Mouse (Mus musculus) left cerebral cortex, postnatal 36 days (tissue): Measurements from ENCODE around the gene Bloc1s5. TPM values are rescaled to one million over a fixed set of nuclear protein-coding genes. Genes with fewer than 3 reads are reported as not detected.
"Not testable (repeated sequence)": the region's sequence is repeated elsewhere in the genome, so short reads cannot be mapped to it uniquely, and the experiment has no call there.

Experiments used
- DNase-seq, 2 experiments: peaks; one replicate each; pipeline ENCODE4 v3.0.0; 2021 to 2022; ENCODE audit warnings: low spot score in 2 of 2, mixed read lengths in 1 of 2
- intact Hi-C: fragments of 180-260 bp; cut with DNase I; formaldehyde crosslinking; loops from one replicate; pipeline ENCODE4 v1.15.1; 2025
- total RNA-seq, 2 experiments: library from RNA; stranded (reverse); gene quantifications; 2 replicates each; pipeline ENCODE4 v1.2.3; 2021

Gene Bloc1s5
- 10 to 100 TPM; 10.8 to 14.6 TPM for total RNA-seq

GRCm38 (mm10) chr13:38634800-38635269 is at the start of gene Bloc1s5:
Bloc1s5 (minus strand) TSS chr13:38635109.
- intact Hi-C loops, result no loop called here
- DNase-seq, result peak; percentile 93

GRCm38 (mm10) chr13:38672336-38672735 is 37.4 kb upstream of the Bloc1s5 start:
- intact Hi-C loops, result no loop called here
- no peak for DNase-seq

DNA sequence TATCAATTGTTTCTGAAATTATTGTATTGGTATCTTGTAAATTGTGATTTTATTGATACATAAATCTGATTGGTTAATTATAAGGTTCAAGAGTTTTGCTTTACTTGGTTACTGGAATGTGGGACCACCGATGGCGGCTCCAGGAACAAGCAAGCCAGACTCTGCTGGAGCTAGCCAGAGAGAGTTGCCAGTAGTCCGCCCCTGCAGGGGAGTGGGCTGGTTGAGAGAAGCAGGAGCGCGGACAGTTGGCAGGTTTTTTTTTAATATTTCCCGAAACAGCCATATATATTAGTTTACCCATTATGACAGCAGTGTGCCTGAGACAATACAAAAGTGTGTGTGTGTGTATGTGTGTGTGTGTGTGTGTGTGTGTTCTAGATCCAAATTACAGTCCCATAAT is 36.5 kb upstream of the Bloc1s5 start:
- intact Hi-C loops, DNase-seq: not testable (repeated sequence)

DNA sequence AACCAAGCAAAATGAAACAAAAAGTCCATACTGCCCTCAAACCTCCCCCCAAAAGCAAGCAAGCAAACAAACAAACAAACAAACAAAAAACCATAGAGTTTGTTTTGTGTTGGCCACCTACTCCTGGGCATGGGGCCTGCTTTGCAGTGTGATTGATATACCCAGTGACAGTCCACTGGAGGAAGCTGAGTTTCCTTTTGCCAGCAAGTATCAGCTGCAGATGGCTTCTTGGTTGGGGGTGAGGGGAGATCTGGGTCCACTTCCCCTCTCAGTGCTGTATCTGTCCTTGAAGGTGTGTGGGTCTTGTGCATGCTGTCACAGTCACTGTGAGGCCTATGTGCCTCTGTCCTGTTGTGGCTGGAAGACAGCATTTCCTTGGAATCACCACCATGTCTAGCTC is 35.1 kb upstream of the Bloc1s5 start:
- no peak for DNase-seq
- intact Hi-C loops, result no loop called here

GRCm38 (mm10) chr13:38668514-38668913 is 33.6 kb upstream of the Bloc1s5 start:
- intact Hi-C loops, result no loop called here
- DNase-seq, result no peak

DNA sequence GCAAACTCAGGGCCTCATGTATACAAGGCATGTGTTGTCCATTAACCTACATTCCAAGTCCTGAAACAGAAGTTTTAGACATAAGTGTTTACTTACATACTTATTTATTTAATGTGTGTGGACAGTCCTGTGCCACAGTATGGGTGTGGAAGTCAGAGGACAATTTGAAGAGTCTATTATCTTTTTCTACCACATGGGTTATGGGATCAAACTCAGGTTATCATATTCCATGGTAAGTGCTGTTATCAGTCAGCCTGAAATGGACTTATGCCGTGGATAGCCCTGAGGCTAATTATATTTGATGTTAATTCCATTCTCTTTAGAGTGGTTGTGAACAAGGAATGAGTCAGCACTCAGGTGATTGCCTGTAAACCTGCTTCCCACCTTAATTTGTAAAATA is 29.8 kb upstream of the Bloc1s5 start:
- intact Hi-C loops, result no loop called here
- no peak for DNase-seq

DNA sequence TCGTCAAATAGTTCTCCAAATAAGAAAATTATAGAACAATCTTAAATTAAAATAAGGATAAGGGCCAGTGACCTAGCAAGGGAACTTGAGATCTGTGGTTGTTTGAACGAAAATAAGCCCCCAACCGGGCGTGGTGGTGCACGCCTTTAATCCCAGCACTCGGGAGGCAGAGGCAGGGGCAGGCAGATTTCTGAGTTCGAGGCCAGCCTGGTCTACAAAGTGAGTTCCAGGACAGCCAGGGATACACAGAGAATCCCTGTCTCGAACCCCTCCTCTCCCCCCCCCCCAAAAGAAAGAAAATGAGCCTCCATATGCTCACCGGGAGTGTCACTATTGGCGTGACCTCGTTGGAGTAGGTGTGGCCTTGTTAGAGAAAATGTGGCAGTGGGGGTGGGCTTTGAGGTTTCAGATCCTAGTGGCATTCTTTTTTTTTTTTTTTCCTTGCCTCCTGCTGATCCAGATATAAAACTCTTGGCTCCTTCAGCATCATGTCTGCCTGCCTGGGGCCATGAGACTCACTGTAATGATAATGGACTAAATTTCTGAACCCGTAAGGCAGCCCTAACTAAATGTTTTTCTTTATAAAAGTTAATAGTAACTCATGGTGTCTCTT is 24.7 kb upstream of the Bloc1s5 start:
- intact Hi-C loops, result no loop called here
- no peak for DNase-seq

DNA sequence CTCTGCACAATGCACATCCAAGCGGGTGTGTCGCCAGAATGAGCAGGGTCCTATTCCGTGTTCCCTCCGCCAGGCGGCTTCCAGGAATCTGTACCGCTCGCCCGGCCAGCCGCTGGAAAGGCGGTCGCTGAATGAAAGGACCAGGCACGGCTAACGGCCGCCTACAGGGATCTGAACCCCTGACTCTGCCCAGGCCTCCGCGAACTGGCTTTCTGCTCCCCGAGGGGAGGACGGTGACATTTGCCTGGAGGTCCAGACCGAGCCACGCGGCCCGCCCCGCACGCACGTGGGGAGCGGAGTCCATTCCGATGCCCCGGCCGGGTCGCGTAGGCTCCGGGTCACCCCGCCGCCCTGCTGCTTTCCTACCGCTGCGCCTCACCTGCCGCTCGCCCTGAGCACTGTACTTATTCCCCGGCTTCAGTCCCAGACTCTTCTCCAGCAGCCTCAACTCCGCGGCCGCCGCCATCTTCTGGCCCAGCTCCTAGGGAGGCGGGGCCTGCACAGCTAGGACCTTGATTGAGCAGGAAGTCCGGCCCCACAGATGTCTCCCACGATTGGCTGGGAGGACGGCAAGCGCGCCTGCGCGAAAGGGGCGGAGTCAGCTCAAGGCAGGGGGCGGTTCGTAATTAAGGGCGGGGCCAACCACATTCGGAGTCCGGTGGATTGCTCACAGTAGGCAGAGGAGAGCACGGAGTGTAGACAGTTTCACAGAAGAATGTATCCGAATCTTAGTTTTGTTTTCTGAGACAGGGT is 23.8 kb upstream of the Bloc1s5 start, which contains the start of gene Eef1e1:
TSS of gene Eef1e1 (minus strand) at position 531 of the 753 bp plus-strand sequence.
- peak; percentile 92 to 93 for DNase-seq
- intact Hi-C loops, result no loop called here

GRCm38 (mm10) chr13:38657865-38658264 is 23.0 kb upstream of the Bloc1s5 start:
- DNase-seq, result no peak
- intact Hi-C loops, result no loop called here

DNA sequence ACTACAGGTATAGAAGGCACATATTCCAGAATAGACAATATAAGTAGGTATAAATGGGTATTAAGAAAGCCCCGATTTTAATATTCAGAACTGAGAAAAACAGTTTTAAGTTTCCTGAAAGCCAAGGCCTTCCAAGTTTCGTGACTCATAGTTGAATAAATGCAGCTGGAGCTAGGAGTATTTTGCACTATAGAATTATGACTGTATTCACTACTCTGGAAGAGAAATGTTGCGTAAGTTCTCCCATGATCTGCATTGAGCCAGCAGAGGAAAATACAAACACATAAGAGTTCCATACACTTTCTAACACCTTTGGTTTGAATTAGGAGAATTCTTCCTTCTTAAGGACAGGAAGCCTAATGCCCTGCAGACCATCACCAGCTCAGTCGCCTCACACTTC is 15.4 kb upstream of the Bloc1s5 start:
- DNase-seq, result no peak
- intact Hi-C loops, result no loop called here

- intact Hi-C loops, result no loop called here
- DNase-seq, result no peak
Measured at GRCm38 (mm10) chr13:38649069-38649468, 14.2 kb upstream of the Bloc1s5 start.

GRCm38 (mm10) chr13:38641414-38641813 is 6.5 kb upstream of the Bloc1s5 start:
- intact Hi-C loops, result no loop called here
- no peak for DNase-seq

DNA sequence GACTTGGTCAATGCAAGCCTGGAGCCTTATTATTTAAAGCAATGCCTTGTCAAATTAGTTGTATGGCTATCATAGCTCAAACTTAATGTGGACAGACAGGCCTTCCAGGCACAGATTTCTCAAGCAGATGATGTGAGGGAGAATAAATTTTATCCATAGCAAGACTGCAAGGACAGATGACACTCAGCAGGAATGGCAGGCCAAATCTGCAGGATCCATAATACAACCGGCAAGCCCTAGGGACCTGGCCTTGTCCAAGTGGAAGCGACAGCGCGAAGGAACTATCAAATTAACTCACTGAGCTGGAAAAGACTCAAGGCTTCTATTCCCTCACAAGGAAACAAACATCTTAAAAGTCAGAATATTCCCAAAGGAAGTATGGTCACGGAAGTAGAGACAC is 6.1 kb upstream of the Bloc1s5 start:
- no peak for DNase-seq
- intact Hi-C loops, result no loop called here

GRCm38 (mm10) chr13:38638694-38639093 is 3.8 kb upstream of the Bloc1s5 start:
- no peak for DNase-seq
- intact Hi-C loops, result no loop called here

DNA sequence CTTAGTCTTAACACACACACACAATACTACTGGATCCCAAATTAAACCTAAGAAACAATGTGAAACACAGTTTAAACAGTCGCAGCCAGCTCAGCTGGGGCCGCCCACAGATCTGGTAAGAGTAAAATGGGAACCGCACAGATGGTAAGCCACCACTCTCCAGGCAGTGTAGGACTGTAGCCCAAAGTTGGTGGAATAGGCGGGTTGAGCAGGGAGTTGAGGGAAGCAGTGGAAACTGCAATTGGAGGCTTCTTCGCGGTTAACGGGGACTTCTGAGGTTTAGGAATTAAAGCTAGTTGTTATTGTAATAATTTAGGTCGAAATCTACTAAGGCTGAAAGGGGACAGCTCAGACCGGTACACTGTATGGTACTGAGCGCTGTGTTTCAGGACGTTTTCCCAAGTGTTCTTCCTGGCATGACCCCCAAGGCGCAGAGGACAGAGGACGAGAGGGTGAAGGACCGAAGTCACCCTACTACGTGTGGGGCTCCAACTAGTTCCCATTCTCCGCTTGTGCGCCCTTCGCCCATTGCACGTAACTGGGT is 581 bp downstream of the Bloc1s5 start:
- DNase-seq, result peak; percentile 82
- intact Hi-C loops, result no loop called here

- intact Hi-C loops, result no loop called here
- DNase-seq, result peak; percentile 34 to 45
Measured at GRCm38 (mm10) chr13:38633287-38634000, 1.5 kb downstream of the Bloc1s5 start.

- intact Hi-C loops, result no loop called here
Measured at GRCm38 (mm10) chr13:38632556-38632955, 2.4 kb downstream of the Bloc1s5 start.

GRCm38 (mm10) chr13:38626229-38626525 is 8.7 kb downstream of the Bloc1s5 start:
- intact Hi-C loops, result no loop called here
- no peak for DNase-seq

More at GRCm38 (mm10) chr13:38632556-38632955, 2.4 kb downstream of the Bloc1s5 start:
- DNase-seq, result no peak

DNA sequence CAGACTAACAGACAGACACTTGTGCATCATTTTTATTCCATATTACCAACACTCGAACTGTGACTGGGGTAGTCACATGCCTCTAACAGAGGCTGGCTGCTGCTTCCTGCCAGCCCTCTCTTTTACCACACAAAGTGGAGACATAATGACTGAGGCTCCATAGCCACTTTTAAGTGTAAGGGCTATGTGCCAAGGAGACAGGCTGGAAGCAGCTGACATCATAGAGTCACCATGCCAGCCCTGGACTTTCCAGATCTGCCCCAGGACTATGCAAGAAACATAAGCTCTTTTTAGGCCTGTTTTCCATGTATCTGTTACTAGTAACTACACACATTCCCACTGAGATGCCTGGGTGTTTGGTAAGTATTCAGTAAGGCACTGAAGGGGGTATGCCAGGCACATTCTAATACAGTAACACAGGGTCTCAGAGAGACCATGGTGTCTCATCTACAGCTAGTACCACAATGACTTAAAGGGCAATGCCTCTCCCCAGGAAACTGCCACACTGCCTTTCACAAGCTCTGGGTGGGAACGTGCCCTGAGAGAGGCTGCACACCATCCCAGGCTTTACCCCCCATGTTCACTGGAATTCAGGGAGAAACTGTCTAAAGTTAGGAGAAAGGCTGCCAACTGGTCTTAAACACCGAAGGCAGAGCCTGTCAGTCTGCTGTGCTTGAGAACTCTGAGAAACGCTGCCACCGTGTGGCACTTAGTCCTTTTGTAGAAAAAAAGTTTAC is 9.2 kb downstream of the Bloc1s5 start:
- DNase-seq, result no peak
- intact Hi-C loops, result no loop called here
